Mouse (Mus musculus) midbrain, embryonic 10.5 days (tissue): ENCODE measurements around the gene Iars2. TPM values are rescaled to one million over a fixed set of nuclear protein-coding genes. Genes with fewer than 3 reads are reported as not detected.
"Not testable (repeated sequence)": the region's sequence is repeated elsewhere in the genome, so short reads cannot be mapped to it uniquely, and the experiment has no call there.

Source experiments
- DNase-seq: peaks from one replicate; pipeline ENCODE4 v3.0.0-alpha.2; 2017; ENCODE audit warnings: low spot score
- H3K27ac ChIP-seq: fragments of 300-500 bp; sonication (generic); replicated peaks from 2 replicates; pipeline ENCODE4 v1.5.1; 2016; ENCODE audit warnings: mild to moderate bottlenecking
- H3K27me3 ChIP-seq: fragments of 300-500 bp; sonication (generic); 2 replicates; pipeline ENCODE4 v1.6.1; 2016; ENCODE audit warnings: low read depth, mild to moderate bottlenecking; ENCODE audit not compliant: poor library complexity, severe bottlenecking
- H3K36me3 ChIP-seq: fragments of 300-500 bp; sonication (generic); 2 replicates; pipeline ENCODE4 v1.6.1; 2016; ENCODE audit warnings: mild to moderate bottlenecking, moderate library complexity
- H3K4me1 ChIP-seq: fragments of 300-500 bp; sonication (generic); 2 replicates; pipeline ENCODE4 v1.6.1; 2016
- H3K4me3 ChIP-seq: fragments of 300-500 bp; sonication (generic); 2 replicates; pipeline ENCODE4 v1.5.1; 2016; ENCODE audit warnings: mild to moderate bottlenecking, moderate library complexity
- H3K9me3 ChIP-seq: fragments of 300-500 bp; sonication (generic); replicated peaks from 2 replicates; pipeline ENCODE4 v1.6.1; 2016; ENCODE audit warnings: mild to moderate bottlenecking
- WGBS: fragments of 180-500 bp; shearing (Covaris S2); methylation state at CpG from one replicate; pipeline ENCODE4 v1.1.7; 2016; 5-methylcytosine and 5-hydroxymethylcytosine counted together
- polyA plus RNA-seq: library from polyadenylated mRNA; unstranded; fragments of >200 nt; fragmentation: Nextera tagmentation; extraction: Ambion mirVana; gene quantifications from 2 replicates; pipeline ENCODE4 v1.2.1, GENCODE M21; 2016

Iars2 gene
- polyA plus RNA-seq, 1 experiment from 2014 or later, result 25.7 TPM

DNA sequence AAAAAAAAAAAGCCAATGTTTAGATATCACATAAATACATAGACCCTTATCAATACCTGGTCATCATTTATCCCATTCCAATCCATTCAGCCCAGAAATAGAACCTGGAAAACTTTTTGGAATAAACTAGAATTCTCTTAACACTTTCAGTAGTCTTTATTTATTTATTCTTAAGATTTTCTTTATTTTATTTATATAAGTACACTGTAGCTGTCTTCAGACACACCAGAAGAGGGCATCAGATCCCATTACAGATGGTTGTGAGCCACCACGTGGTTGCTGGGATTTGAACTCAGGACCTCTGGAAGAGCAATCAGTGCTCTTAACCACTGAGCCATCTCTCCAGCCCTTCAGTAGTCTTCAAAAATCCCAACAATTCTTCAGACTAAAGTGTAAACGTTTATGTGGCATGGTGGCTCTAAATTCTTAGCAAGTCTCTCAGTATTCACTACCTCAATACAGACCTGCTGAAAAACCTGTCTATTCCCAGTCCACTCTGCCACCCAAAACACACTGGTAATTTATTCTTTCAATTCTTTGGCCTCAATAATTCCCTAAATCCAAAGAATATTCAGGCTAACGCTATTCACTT, 1.3 kb downstream of the Iars2 start:
- peaks cover 26% of the 10 kb centered on the region for H3K4me1 ChIP-seq
- H3K27ac ChIP-seq, DNase-seq, H3K27me3 ChIP-seq, H3K9me3 ChIP-seq: not testable (repeated sequence)
- H3K4me3 ChIP-seq, result peak overlapping the region; percentile 95
- WGBS, result 67% methylated on average over 3 of the region's 3 CpGs
- peaks cover 43% of the 10 kb centered on the region for H3K36me3 ChIP-seq

DNA sequence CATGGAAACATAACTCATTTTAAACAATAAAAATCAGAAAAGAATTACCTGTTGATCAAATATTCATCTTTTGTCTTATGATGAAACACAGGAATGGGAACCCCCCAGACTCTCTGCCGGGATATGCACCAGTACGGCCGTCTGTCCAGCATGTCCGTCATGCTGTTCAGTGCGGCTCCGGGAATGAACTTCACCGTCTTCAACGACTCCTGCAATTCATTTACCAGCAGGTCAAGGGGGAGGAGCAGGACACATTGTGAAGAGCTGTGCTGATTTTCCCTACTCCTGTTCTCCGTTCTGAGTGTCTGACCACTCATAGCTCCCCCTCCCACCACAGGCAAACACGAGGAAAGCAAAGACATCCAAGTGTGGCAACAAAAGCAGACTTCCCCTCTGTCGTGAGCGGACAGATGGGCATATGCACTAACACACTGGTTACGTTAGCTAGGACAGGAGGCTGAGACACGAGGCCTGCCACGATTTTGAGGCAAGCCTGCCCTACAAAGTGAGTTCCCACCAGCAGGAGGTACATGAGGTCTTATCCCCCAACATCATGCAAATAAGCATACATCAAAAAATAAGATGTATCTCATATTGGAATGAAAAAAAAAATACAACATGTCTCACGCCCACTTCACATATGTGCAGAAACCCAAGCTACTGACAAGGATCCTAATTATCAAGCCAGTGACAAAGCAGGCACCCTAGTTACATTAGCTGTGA, 13.2 kb downstream of the Iars2 start:
- DNase-seq, result no peak
- Histone ChIP-seq H3K4me3 (no peak overlapping the region), H3K27me3 (no peaks in the 10 kb centered on the region), H3K27ac (no peak overlapping the region), H3K36me3 (peaks cover 82% of the 10 kb centered on the region), H3K9me3 (no peaks in the 10 kb centered on the region), H3K4me1 (no peaks in the 10 kb centered on the region)
- WGBS, result 91% methylated on average over 16 of the region's 16 CpGs

DNA sequence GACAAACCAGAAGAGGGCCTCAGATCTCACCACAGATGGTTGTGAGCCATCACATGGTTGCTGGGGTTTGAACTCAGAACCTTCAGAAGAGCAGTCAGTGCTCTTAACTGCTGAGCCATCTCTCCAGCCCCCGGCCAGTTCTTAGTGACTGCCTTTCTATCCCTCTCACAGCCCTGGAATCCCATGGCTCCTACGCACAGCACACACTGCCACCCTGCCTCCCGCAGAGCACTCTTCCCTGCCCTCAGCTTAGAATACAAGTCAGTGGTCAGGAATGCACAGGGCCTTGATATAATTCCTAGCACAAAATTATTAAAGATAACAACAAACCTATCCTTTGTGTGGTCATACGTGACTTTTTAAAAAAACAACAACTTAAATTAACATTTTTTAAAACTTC, 14.7 kb downstream of the Iars2 start:
- H3K27me3 ChIP-seq, result no peaks in the 10 kb centered on the region
- WGBS, result 93% methylated on average over 4 of the region's 4 CpGs
- no peaks in the 10 kb centered on the region for H3K9me3 ChIP-seq
- H3K4me1 ChIP-seq, result no peaks in the 10 kb centered on the region
- no peak overlapping the region for H3K27ac ChIP-seq
- no peak for DNase-seq
- H3K4me3 ChIP-seq, result no peak overlapping the region
- H3K36me3 ChIP-seq, result peaks cover 72% of the 10 kb centered on the region

GRCm38 (mm10) chr1:185311949-185312348, 17.2 kb downstream of the Iars2 start:
- Histone ChIP-seq H3K36me3 (peaks cover 68% of the 10 kb centered on the region), H3K4me1 (no peaks in the 10 kb centered on the region), H3K4me3 (no peak overlapping the region), H3K9me3 (0 out of 2 replicates have a peak, but pooled peaks cover under 1% of the 10 kb centered on the region), H3K27me3 (no peaks in the 10 kb centered on the region), H3K27ac (no peak overlapping the region)
- 95% methylated on average over 9 of the region's 9 CpGs for WGBS
- no peak for DNase-seq

DNA sequence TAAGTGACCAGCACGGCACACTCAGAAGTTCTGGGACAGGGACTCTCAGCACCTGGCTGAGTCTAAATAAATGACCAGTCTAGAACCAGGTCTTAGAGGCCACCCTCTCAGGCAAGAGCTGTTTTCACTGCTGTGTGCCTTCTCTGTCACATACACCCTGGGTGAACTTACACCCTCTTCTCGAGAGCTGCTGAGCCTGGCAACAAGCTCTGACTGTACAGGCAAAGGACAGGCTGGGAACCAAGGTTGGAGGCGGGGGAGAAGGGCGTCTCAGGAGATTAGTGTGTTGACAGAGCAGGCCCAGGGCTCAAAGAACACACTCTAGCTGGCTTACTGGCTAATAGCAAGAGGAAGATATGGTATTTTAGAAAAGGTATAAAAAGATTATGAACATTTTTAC, 20.3 kb downstream of the Iars2 start:
- no peak for DNase-seq
- Histone ChIP-seq H3K27ac (no peak overlapping the region), H3K9me3 (0 out of 2 replicates have a peak, but pooled peaks cover 4% of the 10 kb centered on the region), H3K36me3 (peaks cover 56% of the 10 kb centered on the region), H3K27me3 (no peaks in the 10 kb centered on the region), H3K4me1 (no peaks in the 10 kb centered on the region), H3K4me3 (no peak overlapping the region)
- 81% methylated on average over 4 of the region's 4 CpGs for WGBS

GRCm38 (mm10) chr1:185308334-185308733, 20.9 kb downstream of the Iars2 start:
- 96% methylated on average over 2 of the region's 2 CpGs for WGBS
- no peak overlapping the region for H3K27ac ChIP-seq
- no peak overlapping the region for H3K4me3 ChIP-seq
- no peaks in the 10 kb centered on the region for H3K4me1 ChIP-seq
- H3K27me3 ChIP-seq, result no peaks in the 10 kb centered on the region
- DNase-seq, result no peak
- 0 out of 2 replicates have a peak, but pooled peaks cover 4% of the 10 kb centered on the region for H3K9me3 ChIP-seq
- peaks cover 53% of the 10 kb centered on the region for H3K36me3 ChIP-seq

- Histone ChIP-seq H3K4me3 (no peak overlapping the region), H3K27ac (no peak overlapping the region), H3K36me3 (peaks cover 54% of the 10 kb centered on the region), H3K9me3 (0 out of 2 replicates have a peak, but pooled peaks cover 4% of the 10 kb centered on the region), H3K27me3 (no peaks in the 10 kb centered on the region), H3K4me1 (no peaks in the 10 kb centered on the region)
- no peak for DNase-seq
- 96% methylated on average over 7 of the region's 7 CpGs for WGBS
Observed at GRCm38 (mm10) chr1:185307645-185308044, 21.6 kb downstream of the Iars2 start.

DNA sequence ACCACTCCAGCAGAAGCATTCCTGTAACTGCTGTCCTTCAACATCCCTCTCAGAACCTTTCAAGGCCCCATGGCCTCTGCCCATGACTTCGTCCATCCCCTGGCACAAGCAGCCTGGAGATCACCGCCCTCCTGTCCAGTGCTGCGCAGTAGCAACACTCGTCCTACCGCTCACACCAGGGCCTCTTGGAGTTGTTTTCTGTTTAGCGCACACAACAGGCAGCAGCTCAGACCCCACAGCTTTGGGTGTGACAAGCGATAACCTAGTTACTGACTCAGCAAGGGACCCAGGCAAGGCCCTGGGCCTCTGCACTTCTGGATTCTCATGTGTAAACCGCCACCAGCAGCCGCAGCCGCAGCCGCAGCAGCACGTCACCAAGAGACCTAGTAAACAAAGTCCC, 22.4 kb downstream of the Iars2 start:
- H3K4me3 ChIP-seq, result no peak overlapping the region
- DNase-seq, result no peak
- H3K4me1 ChIP-seq, result no peaks in the 10 kb centered on the region
- peaks cover 54% of the 10 kb centered on the region for H3K36me3 ChIP-seq
- WGBS, result 96% methylated on average over 12 of the region's 12 CpGs
- no peak overlapping the region for H3K27ac ChIP-seq
- H3K27me3 ChIP-seq, result no peaks in the 10 kb centered on the region
- 0 out of 2 replicates have a peak, but pooled peaks cover 4% of the 10 kb centered on the region for H3K9me3 ChIP-seq

GRCm38 (mm10) chr1:185302816-185303215, 26.4 kb downstream of the Iars2 start:
- 91% methylated on average over 6 of the region's 6 CpGs for WGBS
- Histone ChIP-seq H3K27ac (no peak overlapping the region), H3K9me3 (0 out of 2 replicates have a peak, but pooled peaks cover 4% of the 10 kb centered on the region), H3K27me3 (no peaks in the 10 kb centered on the region), H3K4me1 (no peaks in the 10 kb centered on the region), H3K4me3 (no peak overlapping the region), H3K36me3 (peaks cover 66% of the 10 kb centered on the region)
- DNase-seq, result no peak

DNA sequence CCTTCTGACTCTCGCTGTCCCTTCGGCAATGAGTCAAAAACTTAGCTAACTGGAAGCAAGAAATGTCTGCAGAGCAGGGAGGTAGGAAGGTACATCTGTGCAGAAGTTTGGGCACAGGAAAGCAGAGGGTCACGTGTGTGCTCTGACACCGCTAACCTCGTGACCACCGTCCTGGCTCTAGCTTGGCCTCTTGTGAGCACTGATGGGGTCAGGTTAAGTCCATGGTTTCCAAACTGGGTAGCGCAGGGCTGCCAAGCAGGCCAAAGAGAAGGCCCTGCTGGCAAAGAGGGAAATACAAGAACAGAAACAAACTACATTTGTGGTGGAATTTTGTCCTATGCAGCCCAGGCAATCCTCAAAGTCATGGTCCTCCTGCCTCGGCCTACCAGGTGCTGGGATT, 30.7 kb downstream of the Iars2 start:
- H3K27me3 ChIP-seq, result no peaks in the 10 kb centered on the region
- no peak overlapping the region for H3K27ac ChIP-seq
- H3K36me3 ChIP-seq, result peaks cover 89% of the 10 kb centered on the region
- WGBS, result 92% methylated on average over 8 of the region's 8 CpGs
- DNase-seq, result no peak
- no peak overlapping the region for H3K4me3 ChIP-seq
- H3K4me1 ChIP-seq, result no peaks in the 10 kb centered on the region
- H3K9me3 ChIP-seq, result no peaks in the 10 kb centered on the region

DNA sequence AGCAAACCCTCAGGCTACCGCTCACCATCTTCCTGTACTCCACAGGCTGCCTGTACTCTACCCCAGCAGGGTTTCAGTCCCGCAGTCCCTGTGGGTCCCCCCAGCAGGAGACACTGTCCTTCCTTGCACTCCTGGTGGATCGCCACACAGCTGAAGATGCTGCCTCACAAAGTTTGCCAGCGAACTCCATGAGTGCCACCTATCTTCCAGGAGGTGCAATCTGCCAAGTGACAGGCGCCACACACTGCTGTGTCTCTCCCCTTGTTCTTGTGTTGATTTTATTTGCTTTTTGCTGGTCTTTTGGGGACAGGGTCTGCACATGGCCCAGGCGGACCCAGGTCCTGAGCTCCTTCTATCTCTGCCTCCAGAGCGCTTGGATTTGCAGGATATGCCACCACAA, 32.3 kb downstream of the Iars2 start:
- Histone ChIP-seq H3K27ac (no peak overlapping the region), H3K4me1 (no peaks in the 10 kb centered on the region), H3K36me3 (peaks cover 91% of the 10 kb centered on the region), H3K27me3 (no peaks in the 10 kb centered on the region), H3K4me3 (no peak overlapping the region), H3K9me3 (no peaks in the 10 kb centered on the region)
- 89% methylated on average over 7 of the region's 7 CpGs for WGBS
- no peak for DNase-seq

DNA sequence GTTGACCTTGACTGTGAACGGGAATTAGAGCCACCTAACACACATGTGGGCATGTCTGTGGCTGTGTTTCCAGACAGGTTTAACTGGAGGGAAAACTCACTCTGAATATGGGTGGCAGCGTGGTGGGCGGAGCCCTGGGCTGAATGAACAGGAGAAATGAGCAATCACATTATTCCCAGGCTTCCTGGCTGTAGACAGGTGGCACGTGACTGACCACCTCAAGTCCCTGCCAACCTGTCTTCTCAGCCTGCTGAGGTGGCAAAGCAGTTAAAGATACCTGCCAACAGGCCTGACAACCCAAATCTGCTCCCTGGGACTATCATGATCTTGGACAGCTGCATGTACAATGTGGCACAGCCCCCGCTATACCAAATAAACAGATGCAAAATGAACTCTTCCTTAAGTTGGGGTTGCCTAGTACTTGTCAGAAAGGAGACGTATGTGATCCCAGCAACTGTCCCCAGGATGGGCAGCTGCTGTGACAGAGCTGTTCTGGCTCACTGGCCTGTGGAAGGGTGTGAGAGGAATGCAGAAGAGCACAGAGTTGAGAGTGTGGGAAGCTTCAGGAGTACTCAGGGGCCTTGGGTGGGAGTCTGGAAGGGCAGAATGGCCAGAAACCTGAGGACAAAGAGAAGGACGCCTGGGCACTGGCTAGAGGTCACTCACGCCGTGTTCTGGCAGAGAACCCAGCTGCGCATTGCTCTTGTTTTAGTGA, 36.4 kb downstream of the Iars2 start:
- Histone ChIP-seq H3K36me3 (peaks cover 92% of the 10 kb centered on the region), H3K27ac (no peak overlapping the region), H3K9me3 (no peaks in the 10 kb centered on the region), H3K4me3 (no peak overlapping the region), H3K4me1 (no peaks in the 10 kb centered on the region), H3K27me3 (no peaks in the 10 kb centered on the region)
- 90% methylated on average over 10 of the region's 10 CpGs for WGBS
- no peak for DNase-seq

- no peaks in the 10 kb centered on the region for H3K9me3 ChIP-seq
- DNase-seq, result no peak
- H3K4me3 ChIP-seq, result no peak overlapping the region
- no peaks in the 10 kb centered on the region for H3K4me1 ChIP-seq
- 83% methylated on average over 4 of the region's 4 CpGs for WGBS
- no peaks in the 10 kb centered on the region for H3K27me3 ChIP-seq
- H3K36me3 ChIP-seq, result peaks cover 92% of the 10 kb centered on the region
- H3K27ac ChIP-seq, result no peak overlapping the region
Observed at GRCm38 (mm10) chr1:185291336-185291735, 37.9 kb downstream of the Iars2 start.
